Mouse (Mus musculus) myocyte (in vitro differentiated cells): Measurements from ENCODE around the gene Pacs1.

Source experiments
- POLR2A ChIP-seq: IDR thresholded peaks from one replicate; pipeline ENCODE4 v1.6.1; 2011; ENCODE audit warnings: low read depth, mild to moderate bottlenecking, control low read depth, moderate library complexity; ENCODE audit not compliant: insufficient read length
- SRF ChIP-seq: IDR thresholded peaks from one replicate; pipeline ENCODE4 v1.6.1; 2011; ENCODE audit warnings: low read depth; ENCODE audit not compliant: control insufficient read depth, insufficient read length
- USF1 ChIP-seq: IDR thresholded peaks from one replicate; pipeline ENCODE4 v1.6.1; 2011; ENCODE audit warnings: low read depth, mild to moderate bottlenecking, control low read depth, moderate library complexity

GRCm38 (mm10) chr19:5118384-5118698 lies 154.6 kb downstream of the Pacs1 start, which contains the start of gene Klc2:
- no peak for TF ChIP-seq USF1
- peak; percentile 34 for TF ChIP-seq POLR2A
- no peak for TF ChIP-seq SRF
